In genomic region chr17:56757416-56758123, GRCm38 (mm10) we compare ENCODE assay signal across 8 mouse cellular contexts. TPM values are rescaled to one million over a fixed set of nuclear protein-coding genes. Genes with fewer than 3 reads are reported as not detected.
DNase-seq lines count a peak whose midpoint lies in the region; ATAC-seq and TF ChIP-seq lines count a peak whose summit lies in the region.

Nrtn (minus strand) TSS chr17:56757530.

- no peak within 1 kb of the TSS for H3K27ac ChIP-seq in forebrain, postnatal 0 days (ENCODE audit: low read depth, low read length)

- WGBS in forebrain, postnatal 0 days = under 1% methylated on average over 37 of the region's 48 CpGs

- H3K27me3 ChIP-seq in forebrain, postnatal 0 days (ENCODE audit: insufficient read depth, low read length) = peaks cover 45% of the 10 kb centered on the region

- TF ChIP-seq CTCF in forebrain, postnatal 0 days (IDR thresholded peaks at IDR 0.05; ENCODE audit: low read depth) = no peak

- H3K36me3 ChIP-seq in forebrain, postnatal 0 days (ENCODE audit: insufficient read depth) = no peaks in the 10 kb centered on the region

- peak; percentile 37 for DNase-seq in MEL-GATA-1-ER (ENCODE audit: extremely low read depth, low read depth)
- peak; percentile 85 for DNase-seq in c-Kit-positive CD71-positive TER-119-positive erythroid progenitor cells, embryonic 14.5 days (ENCODE audit: low spot score)
- DNase-seq in forebrain, postnatal 0 days = peak; percentile 57
- DNase-seq in heart, postnatal 4 days = peak; percentile 92
- DNase-seq in layer of hippocampus, postnatal 10 days (ENCODE audit: low spot score in 2 of 2) = peak; percentile 60 to 71
- DNase-seq in lung, postnatal 4 days = peak; percentile 90 to 92
- peak; percentile 60 to 73 for DNase-seq in right cerebral cortex, postnatal 10 days (ENCODE audit: low spot score in 2 of 2)
- peak; percentile 90 to 92 for DNase-seq in urinary bladder, postnatal 36 days (ENCODE audit: low spot score in 2 of 2)

- H3K4me1 ChIP-seq in forebrain, postnatal 0 days (ENCODE audit: insufficient read depth) = peaks cover 7% of the 10 kb centered on the region; the same call in 1 of the 2 replicates

- no peaks in the 10 kb centered on the region for H3K9me3 ChIP-seq in forebrain, postnatal 0 days (ENCODE audit: low read length)

- H3K4me2 ChIP-seq in forebrain, postnatal 0 days (ENCODE audit: low read depth) = peak within 1 kb of the TSS; percentile 80

- peak within 1 kb of the TSS; percentile 40 for H3K4me3 ChIP-seq in forebrain, postnatal 0 days (ENCODE audit: low read depth, low read length)

- peak within 1 kb of the TSS; percentile 35; the same call in 1 of the 2 replicates for H3K9ac ChIP-seq in forebrain, postnatal 0 days

- no peak for ATAC-seq in forebrain, postnatal 0 days

RNA-seq across cellular contexts. Expression of gene Nrtn, which starts in this region (rescaled TPM):
- total RNA-seq in forebrain, postnatal 0 days (2014; rRNA removed) = 1.9 and 5.4 TPM in 2 replicates
- 2.7 and 2.8 TPM in 2 replicates for polyA plus RNA-seq in forebrain, postnatal 0 days (2015; fragmentation: Nextera tagmentation; extraction: Ambion mirVana)
- 10 to 100 TPM; 22.4 to 22.5 TPM for total RNA-seq in heart, postnatal 4 days (2021)
- total RNA-seq in layer of hippocampus, postnatal 10 days (2021) = 1 to 10 TPM; 1.6 to 2.3 TPM

Comparison
In these comparisons a context has a peak if more than half of its experiments do, and no peak if none do; other contexts are left out.
1. DNase-seq: peak in every context shown above with its lines; median percentile 92 in heart, postnatal 4 days; 91 in lung, postnatal 4 days; 91 in urinary bladder, postnatal 36 days; 85 in c-Kit-positive CD71-positive TER-119-positive erythroid progenitor cells, embryonic 14.5 days; 66 in right cerebral cortex, postnatal 10 days; 66 in layer of hippocampus, postnatal 10 days; 57 in forebrain, postnatal 0 days; 37 in MEL-GATA-1-ER.